Mouse (Mus musculus) hindbrain, embryonic 11.5 days (tissue): ENCODE data around the gene Cd72. TPM values are rescaled to one million over a fixed set of nuclear protein-coding genes. Genes with fewer than 3 reads are reported as not detected.

Experiments used
- ATAC-seq: fragments of 200-750 bp; cut with Nextera tagmentation; 2 replicates; pipeline ENCODE4 v1.8.0; 2017; ENCODE audit warnings: mild to moderate bottlenecking, moderate TSS enrichment, moderate library complexity; ENCODE audit not compliant: low FRiP score
- DNase-seq: peaks from one replicate; pipeline ENCODE4 v3.0.0-alpha.2; 2015; ENCODE audit warnings: low spot score
- H3K27ac ChIP-seq: fragments of 300-500 bp; sonication (generic); 2 replicates; pipeline ENCODE4 v1.5.1; 2014; ENCODE audit warnings: mild to moderate bottlenecking, low read depth, low read length
- H3K27me3 ChIP-seq: fragments of 300-500 bp; sonication (generic); 2 replicates; pipeline ENCODE4 v1.6.1; 2014; ENCODE audit warnings: mild to moderate bottlenecking, low read length, moderate library complexity, mixed read lengths; ENCODE audit not compliant: control insufficient read depth, insufficient read depth
- H3K36me3 ChIP-seq: fragments of 300-500 bp; sonication (generic); 2 replicates; pipeline ENCODE4 v1.6.1; 2014; ENCODE audit warnings: mild to moderate bottlenecking, low read length, moderate library complexity, mixed read lengths; ENCODE audit not compliant: control insufficient read depth, insufficient read depth
- H3K4me1 ChIP-seq: fragments of 300-500 bp; sonication (generic); replicated peaks from 2 replicates; pipeline ENCODE4 v1.6.1; 2014; ENCODE audit warnings: low read length, mixed read lengths; ENCODE audit not compliant: control insufficient read depth, insufficient read depth
- H3K4me2 ChIP-seq: fragments of 300-500 bp; sonication (generic); replicated peaks from 2 replicates; pipeline ENCODE4 v1.6.1; 2014; ENCODE audit warnings: mild to moderate bottlenecking, low read depth, low read length
- H3K4me3 ChIP-seq: fragments of 300-500 bp; sonication (generic); 2 replicates; pipeline ENCODE4 v1.5.1; 2014; ENCODE audit warnings: low read depth, low read length
- H3K9ac ChIP-seq: fragments of 300-500 bp; sonication (generic); 2 replicates; pipeline ENCODE4 v1.6.1; 2014; ENCODE audit warnings: low read depth, low read length
- H3K9me3 ChIP-seq: fragments of 300-500 bp; sonication (generic); 2 replicates; pipeline ENCODE4 v1.6.1; 2016; ENCODE audit warnings: low read length; ENCODE audit not compliant: control insufficient read depth
- WGBS: fragments of 180-500 bp; shearing (Covaris S2); extraction: QIAGEN DNeasy Blood & Tissue Kit; methylation state at CpG from one replicate; pipeline ENCODE4 v1.1.7; 2014; 5-methylcytosine and 5-hydroxymethylcytosine counted together
- polyA plus RNA-seq: library from polyadenylated mRNA; unstranded; fragments of >200 nt; fragmentation: Nextera tagmentation; extraction: Ambion mirVana; gene quantifications from 2 replicates; pipeline ENCODE4 v1.2.1, GENCODE M21; 2014

The Cd72 gene
- polyA plus RNA-seq, 1 experiment from 2014 or later, result 3.7 TPM

DNA sequence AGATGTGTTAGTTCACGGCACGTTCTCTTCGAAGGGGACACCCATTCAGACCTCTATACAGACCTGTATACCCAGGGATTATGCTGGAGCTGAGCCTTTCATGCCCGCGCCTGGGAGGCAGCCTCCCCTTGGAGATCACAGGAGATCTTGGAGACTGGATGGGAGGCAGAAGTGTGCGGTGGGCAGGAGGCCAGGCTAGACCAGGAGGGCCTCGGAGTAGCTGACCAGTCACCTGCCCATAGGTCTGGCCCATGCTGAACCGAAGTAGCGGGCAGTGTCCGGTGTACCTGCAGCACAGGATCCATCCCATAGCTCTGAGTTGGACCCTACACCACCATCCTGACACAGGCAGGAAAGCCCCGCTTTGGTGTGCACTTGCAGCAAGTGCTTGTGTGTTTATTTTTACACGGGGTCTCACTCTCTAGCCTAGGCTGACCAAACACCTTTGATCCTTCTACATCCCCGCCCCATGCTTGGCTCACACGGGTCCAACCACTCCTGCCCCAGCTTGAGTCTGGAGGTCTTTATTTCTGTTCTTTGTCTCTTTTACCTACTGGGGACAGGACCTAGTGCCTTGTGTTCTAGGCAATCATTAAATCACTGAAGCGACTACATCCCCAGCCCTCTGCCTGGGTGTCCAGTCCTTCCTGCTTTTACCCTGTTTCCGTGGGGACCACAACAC is 26.1 kb downstream of the Cd72 start:
- H3K27ac ChIP-seq, result no peak overlapping the region
- DNase-seq, result peak; percentile 38
- ATAC-seq, result no peak
- no peaks in the 10 kb centered on the region for H3K9me3 ChIP-seq
- peaks cover 5% of the 10 kb centered on the region; the same call in 1 of the 2 replicates for H3K36me3 ChIP-seq
- H3K9ac ChIP-seq, result no peak overlapping the region
- H3K27me3 ChIP-seq, result peaks cover 47% of the 10 kb centered on the region
- H3K4me2 ChIP-seq, result 0 out of 2 replicates have a peak overlapping the region, but pooled peaks have one; percentile 12
- no peak overlapping the region for H3K4me3 ChIP-seq
- WGBS, result 28% methylated on average over 16 of the region's 16 CpGs
- H3K4me1 ChIP-seq, result peaks cover 9% of the 10 kb centered on the region; the same call in 1 of the 2 replicates

DNA sequence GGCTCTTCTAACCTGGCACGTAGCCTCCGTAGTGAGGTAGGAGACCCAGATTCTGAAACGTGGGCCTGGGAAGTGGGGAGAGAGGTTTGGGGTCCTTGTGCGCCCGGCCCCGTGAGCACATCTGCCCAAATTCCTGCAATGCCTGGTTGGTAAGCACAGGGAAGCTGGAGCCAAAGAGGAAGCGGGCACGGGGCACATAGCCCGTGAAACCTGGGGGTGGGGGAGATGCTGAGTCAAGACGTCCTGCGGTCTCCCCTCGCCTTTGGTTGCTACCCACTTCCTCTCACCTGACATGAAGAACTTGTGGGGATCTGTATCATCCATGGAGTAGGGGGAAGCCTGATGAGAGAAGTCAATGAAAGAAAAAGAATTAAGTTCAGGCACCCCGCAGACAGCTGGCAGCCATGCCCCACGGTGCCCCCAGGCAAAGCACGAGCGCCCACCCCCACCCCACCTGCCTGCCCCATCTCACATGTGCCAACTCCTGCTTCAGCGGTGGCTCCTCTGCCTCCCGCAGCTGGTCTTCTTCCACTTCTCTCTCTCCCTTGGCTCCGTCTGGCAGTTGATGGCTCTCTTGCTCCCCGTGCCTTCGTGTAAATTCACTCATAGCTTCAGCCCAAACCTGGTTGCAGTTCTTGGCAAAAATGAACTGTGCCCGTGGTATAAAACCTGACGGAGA is 26.8 kb downstream of the Cd72 start:
- Histone ChIP-seq H3K4me3 (no peak overlapping the region), H3K9me3 (no peaks in the 10 kb centered on the region), H3K9ac (no peak overlapping the region), H3K27me3 (peaks cover 47% of the 10 kb centered on the region), H3K4me1 (peaks cover 9% of the 10 kb centered on the region; the same call in 1 of the 2 replicates), H3K4me2 (0 out of 2 replicates have a peak overlapping the region, but pooled peaks have one; percentile 7), H3K36me3 (peaks cover 5% of the 10 kb centered on the region; the same call in 1 of the 2 replicates), H3K27ac (no peak overlapping the region)
- DNase-seq (peak; percentile 24), ATAC-seq (no peak)
- WGBS, result 23% methylated on average over 23 of the region's 23 CpGs

DNA sequence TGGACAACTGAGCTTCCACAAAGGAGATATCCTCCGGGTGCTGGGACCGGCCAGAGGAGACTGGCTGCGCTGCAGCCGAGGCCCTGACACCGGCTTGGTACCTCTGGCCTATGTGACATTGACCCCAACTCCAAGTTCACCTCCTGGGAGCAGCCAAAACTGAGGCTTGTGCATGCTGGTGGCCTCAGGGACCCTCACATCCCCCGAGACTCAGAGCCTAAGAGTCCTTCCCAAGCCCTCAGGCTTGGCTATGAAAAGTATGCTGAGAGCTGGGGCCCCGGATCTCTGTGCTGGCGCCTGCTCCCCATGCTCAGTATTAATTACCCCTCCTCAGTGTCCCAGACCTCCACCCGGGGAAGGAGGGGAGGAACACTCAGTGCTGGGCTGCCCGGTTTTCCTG is 27.9 kb downstream of the Cd72 start:
- no peak overlapping the region for H3K27ac ChIP-seq
- no peak overlapping the region for H3K4me3 ChIP-seq
- H3K4me1 ChIP-seq, result peaks cover 9% of the 10 kb centered on the region; the same call in 1 of the 2 replicates
- WGBS, result 45% methylated on average over 10 of the region's 10 CpGs
- H3K36me3 ChIP-seq, result peaks cover 10% of the 10 kb centered on the region; the same call in 1 of the 2 replicates
- ATAC-seq (no peak), DNase-seq (no peak)
- H3K27me3 ChIP-seq, result peaks cover 47% of the 10 kb centered on the region
- no peak overlapping the region for H3K4me2 ChIP-seq
- H3K9ac ChIP-seq, result no peak overlapping the region
- no peaks in the 10 kb centered on the region for H3K9me3 ChIP-seq

GRCm38 (mm10) chr4:43425648-43426380 is 28.6 kb downstream of the Cd72 start:
- Histone ChIP-seq H3K4me1 (peaks cover 9% of the 10 kb centered on the region; the same call in 1 of the 2 replicates), H3K4me3 (no peak overlapping the region), H3K9ac (peak overlapping the region; percentile 8; the same call in 1 of the 2 replicates), H3K4me2 (no peak overlapping the region), H3K9me3 (no peaks in the 10 kb centered on the region), H3K36me3 (peaks cover 10% of the 10 kb centered on the region; the same call in 1 of the 2 replicates), H3K27ac (no peak overlapping the region), H3K27me3 (peaks cover 47% of the 10 kb centered on the region)
- DNase-seq (peak; percentile 36), ATAC-seq (peak; percentile 17; the same call in 1 of the 2 replicates)
- 15% methylated on average over 31 of the region's 31 CpGs for WGBS

DNA sequence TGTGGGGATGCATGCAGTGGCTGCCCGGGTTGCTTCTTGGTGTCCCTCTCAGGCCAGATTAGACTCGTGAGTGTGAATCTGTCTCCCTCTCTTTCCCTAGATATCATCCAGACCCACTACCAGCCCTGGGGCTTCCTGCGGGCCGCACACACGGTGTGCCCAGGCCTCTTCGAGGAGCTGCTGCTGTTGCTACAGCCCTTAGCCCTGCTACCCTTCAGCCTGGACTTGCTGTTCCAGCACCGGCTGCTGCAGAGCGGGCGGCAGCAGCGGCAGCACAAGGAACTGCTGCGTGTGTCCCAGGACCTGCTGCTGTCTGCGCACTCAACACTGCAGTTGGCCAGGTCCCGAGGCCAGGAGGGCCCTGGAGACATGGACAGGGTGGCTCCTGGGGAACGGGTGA is 29.2 kb downstream of the Cd72 start:
- no peak overlapping the region for H3K4me3 ChIP-seq
- H3K9me3 ChIP-seq, result no peaks in the 10 kb centered on the region
- H3K9ac ChIP-seq, result peak overlapping the region; percentile 8; the same call in 1 of the 2 replicates
- peaks cover 10% of the 10 kb centered on the region; the same call in 1 of the 2 replicates for H3K36me3 ChIP-seq
- DNase-seq (peak; percentile 27), ATAC-seq (no peak)
- 21% methylated on average over 14 of the region's 14 CpGs for WGBS
- no peak overlapping the region for H3K4me2 ChIP-seq
- peaks cover 9% of the 10 kb centered on the region; the same call in 1 of the 2 replicates for H3K4me1 ChIP-seq
- H3K27me3 ChIP-seq, result peaks cover 47% of the 10 kb centered on the region
- H3K27ac ChIP-seq, result no peak overlapping the region

GRCm38 (mm10) chr4:43424072-43424471 is 30.4 kb downstream of the Cd72 start:
- peaks cover 47% of the 10 kb centered on the region for H3K27me3 ChIP-seq
- no peak overlapping the region for H3K9ac ChIP-seq
- H3K9me3 ChIP-seq, result no peaks in the 10 kb centered on the region
- no peak for ATAC-seq
- no peak overlapping the region for H3K4me2 ChIP-seq
- no peak overlapping the region for H3K4me3 ChIP-seq
- DNase-seq, result no peak
- peaks cover 9% of the 10 kb centered on the region; the same call in 1 of the 2 replicates for H3K4me1 ChIP-seq
- H3K27ac ChIP-seq, result no peak overlapping the region
- peaks cover 10% of the 10 kb centered on the region; the same call in 1 of the 2 replicates for H3K36me3 ChIP-seq
- 81% methylated on average over 9 of the region's 9 CpGs for WGBS

DNA sequence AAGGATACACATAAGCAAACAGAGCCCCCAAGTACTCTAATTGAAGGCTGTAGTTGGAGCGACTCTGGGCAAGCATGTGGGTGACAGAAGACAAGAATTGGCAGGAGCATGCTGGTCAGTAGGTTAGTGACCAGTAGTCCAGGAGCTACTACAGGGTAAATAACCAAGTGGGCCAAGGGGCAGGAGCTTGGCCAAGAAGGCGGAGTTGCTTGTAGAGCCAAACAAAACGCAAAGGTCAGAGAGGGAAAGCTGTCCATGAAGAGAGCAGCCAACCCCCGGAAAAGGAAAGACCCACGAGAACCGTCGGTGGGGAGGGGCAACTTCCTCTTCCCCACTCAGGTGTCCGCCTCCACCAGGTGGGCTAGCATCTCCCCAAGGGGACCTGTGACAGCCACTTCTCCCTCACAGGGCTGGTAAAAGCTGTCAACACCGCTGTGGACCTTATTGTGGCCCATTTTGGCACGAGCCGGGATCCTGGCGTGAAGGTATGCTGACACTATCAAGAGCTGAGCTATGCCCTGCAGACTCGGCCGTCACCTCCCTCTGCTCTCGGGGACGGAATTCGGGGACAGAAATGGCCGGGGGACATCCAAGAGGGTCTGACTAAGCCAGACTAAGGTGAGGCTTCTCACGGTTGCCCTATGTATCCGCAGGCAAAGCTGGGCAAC is 31.0 kb downstream of the Cd72 start:
- no peak for ATAC-seq
- Histone ChIP-seq H3K36me3 (peaks cover 10% of the 10 kb centered on the region; the same call in 1 of the 2 replicates), H3K27ac (no peak overlapping the region)

More for the DNA sequence above, 31.0 kb downstream of the Cd72 start:
- no peak overlapping the region for H3K4me2 ChIP-seq
- WGBS, result 89% methylated on average over 19 of the region's 20 CpGs
- no peaks in the 10 kb centered on the region for H3K9me3 ChIP-seq
- H3K9ac ChIP-seq, result no peak overlapping the region
- DNase-seq, result no peak
- H3K4me3 ChIP-seq, result no peak overlapping the region
- peaks cover 6% of the 10 kb centered on the region; the same call in 1 of the 2 replicates for H3K4me1 ChIP-seq
- H3K27me3 ChIP-seq, result peaks cover 47% of the 10 kb centered on the region
